Mouse (Mus musculus) MEL-GATA-1-ER (cell line): ENCODE measurements at regions not wholly inside any gene's neighbourhood (a gene's known extent, or its start where the extent isn't known, plus 50 kb on each side); places are given as distances from the start of the nearest gene placed in this dataset.

Experiments
- DNase-seq: peaks from one replicate; pipeline ENCODE4 v3.0.0-alpha.2; 2012; ENCODE audit warnings: low read depth; ENCODE audit errors: extremely low read depth

DNA sequence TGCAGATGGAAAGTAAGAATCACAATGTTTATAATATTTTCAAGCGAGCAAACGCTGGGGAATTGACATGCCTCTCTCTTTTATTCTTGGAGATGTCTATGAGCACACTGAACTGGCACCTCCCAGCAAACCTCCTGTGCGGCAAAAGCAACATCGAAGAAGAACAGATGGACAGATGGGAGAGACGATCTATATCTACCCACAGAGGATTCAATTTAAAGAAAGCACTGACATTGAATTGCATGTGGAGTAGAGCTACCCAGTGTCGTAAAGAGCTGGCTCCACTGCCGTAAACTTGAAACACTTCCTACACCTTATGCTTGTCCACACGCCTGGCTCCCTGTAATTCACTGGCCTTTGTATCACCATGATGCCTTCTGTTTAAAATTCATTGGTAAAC is 182.0 kb upstream of the Hnrnpa3 start:
- no peak for DNase-seq

DNA sequence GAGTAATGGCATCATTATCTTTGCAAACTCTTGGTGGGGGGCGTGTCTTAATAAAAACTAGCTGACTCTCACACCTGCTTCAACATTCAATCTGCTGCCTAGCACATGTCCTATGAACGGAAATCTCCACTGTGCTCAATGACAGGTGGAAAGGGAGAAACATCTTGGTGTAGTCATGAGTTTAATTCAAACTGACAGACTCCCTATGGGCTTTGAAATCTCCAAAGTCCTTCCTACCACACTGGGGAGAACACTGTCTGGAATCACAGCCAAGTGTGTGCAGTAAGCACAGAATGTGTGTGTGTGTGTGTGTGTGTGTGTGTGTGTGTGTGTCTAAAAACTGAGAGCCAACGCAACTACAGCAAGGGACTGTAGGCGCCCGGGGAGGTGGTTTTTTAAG is 179.5 kb upstream of the Hnrnpa3 start:
- DNase-seq: no peak

DNA sequence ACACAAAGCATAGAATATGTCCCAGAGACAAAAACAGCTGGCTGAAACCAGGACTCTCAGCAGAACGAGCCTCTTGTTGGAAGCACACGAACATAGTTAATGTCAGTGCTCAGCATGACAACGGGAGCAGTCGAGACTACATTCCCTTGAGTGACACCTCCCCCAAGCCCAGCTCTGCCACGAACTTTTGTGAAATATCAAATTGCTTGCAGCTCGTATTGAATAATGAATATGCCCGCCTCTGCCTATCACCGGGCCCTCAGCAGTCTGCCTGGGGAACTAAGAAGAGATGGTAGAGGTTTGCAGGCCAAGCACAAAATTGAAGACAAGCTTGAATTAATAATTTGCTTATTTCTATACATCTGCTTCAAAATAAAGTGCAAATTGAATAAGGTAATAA is 177.2 kb upstream of the Hnrnpa3 start:
- DNase-seq: no peak

DNA sequence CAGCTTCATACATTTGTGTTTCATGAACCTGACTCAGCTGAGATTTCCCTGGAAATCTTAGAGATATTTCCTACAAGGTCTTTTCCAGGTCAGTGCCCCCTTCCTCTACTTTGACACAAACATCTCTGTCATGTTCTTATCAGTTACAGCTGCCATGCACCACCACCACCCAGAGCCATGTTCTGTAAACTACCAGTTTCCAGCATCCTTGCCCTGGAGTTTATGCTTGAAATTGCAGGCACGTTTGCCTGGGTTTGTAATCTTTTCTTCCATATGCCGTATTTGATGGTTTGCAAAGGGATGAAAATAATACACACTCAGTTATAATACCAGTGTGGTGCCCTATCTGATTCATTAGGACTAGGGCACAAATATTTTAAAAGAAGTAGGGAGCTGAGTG is 176.6 kb upstream of the Hnrnpa3 start:
- DNase-seq: no peak

DNA sequence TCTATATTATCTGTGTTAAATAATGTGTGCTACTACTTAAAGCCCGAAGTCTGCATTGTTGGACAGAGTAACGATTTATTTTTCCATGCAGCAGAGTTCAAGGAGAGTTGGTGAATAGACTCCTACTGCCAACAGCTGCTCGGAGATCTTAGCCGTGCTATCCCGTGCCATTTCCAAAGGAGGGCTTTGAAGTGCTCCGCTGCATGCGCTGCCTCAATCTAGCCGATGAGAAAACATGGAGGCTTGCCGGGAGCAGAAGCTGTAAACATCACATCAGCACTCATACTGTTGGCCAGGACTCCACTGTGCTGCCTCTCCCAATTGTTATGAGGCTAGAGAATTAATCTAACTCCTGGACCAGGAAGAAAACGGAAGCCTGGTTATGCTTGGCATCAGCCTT is 174.1 kb upstream of the Hnrnpa3 start:
- DNase-seq: no peak

DNA sequence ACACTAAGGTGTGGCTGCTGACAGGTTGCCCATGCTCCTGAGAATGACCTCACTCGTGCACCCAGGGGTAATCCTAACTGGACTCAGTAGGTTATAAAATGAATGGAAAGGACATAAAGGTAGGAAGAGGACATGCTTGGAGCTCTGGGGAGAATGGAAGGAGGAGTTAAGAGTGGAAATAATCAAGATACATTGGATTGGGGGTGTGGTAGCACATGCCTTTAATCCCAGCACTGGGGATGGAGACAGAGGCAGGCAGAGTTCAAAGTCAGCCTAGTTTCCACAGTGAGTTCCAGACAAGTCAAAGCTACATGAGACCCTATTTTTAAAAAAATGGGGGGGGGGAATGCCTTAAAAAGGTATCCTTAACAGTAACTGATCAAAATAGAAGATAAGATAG is 167.9 kb upstream of the Hnrnpa3 start:
- no peak for DNase-seq

DNA sequence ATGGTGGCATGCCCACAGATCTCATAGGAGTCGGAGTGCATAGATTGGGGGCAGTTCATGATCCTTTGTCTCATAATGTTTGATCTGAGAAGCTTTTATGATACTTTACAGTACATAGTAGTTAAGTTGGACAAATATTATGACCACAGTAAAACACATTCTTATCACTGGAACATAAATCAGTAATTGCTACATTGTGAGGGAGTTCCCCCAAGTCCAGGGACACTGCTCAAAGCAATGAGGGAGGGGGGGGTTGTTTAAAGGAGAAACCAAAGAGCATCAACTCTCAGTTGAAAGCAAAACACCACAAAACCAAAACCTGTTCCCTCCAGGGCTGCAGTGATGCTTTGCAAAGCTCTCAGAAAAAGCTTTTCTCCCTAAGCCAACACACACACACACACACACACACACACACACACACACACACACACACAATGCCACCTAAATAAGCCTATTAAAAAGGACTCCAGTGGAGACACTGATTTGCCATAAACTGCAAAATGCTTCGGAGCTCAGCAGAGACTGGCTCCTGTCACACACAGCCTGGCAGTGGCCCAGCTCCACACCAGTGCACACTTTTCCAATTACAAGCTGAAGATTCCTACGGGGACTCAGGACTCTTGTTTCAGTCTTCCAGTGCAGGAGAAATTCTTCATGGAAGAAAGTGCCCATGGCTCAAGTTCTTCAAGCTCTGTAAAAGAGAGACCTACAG is 167.1 kb upstream of the Hnrnpa3 start:
- DNase-seq: no peak

DNA sequence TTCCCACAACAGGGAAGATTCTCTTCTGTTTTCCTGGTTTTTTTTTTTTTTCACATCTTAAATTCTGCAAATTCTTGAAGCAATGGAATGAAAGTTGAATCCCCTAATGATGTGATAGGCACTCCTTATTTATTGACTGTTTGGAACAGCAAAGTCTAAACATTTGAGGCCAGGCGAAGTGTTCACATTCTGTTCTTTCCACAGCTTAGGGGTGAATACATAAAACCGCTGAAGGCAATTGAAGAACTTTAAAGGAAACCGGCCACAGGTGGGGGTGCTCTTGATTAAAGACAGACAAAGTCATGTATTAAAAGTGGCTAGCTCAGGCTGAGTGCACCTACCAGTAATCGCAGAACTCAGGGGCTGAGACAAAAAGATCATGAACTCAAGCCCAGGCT is 166.6 kb upstream of the Hnrnpa3 start:
- DNase-seq: no peak

DNA sequence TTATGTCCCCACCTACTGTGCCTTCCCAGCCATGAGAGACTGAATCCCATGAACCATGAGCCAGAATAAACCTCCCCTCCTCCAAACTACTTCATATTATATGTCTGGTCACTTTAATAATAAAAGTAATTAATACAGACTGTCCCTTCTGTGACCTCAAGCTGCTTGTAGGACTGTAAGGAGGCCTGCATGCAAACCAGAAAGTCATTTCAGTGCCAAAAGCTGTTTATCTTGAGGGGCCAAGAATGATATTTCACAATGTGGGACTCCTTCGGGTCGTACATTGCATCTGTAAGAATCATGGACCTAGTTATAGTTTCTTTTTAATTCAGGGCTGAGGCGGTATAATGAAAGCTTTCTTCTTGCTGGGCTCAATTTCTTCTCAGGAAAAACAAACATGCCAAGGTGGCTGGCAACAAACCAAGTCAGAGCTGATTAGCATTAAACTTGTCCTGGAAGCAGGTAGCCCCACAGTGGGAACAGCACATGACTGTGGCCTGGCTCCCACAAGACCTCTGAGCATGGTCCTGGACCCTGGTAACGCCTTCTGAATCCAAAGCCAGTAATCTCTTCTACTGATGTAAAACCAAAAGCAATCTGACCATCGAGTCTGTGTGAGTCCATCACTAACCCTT is 162.3 kb upstream of the Hnrnpa3 start:
- DNase-seq: no peak

DNA sequence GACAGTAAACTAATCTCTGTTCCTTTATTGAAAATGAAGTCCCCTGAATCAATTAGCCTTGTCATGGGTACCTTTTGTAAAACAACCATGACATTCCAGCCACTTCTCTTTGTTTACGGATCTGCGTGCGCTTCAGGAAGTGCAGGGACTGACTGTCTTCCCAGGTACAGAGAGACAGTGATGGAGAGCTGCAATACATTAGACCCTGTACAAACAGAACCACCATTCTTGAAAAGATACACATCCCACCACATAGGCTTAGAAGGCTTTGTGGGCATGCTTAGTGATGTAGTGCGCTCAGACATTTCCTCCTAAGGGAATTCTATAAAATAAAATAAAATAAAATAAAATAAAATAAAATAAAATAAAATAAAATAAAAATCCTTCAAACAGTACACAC is 148.8 kb upstream of the Hnrnpa3 start:
- no peak for DNase-seq

DNA sequence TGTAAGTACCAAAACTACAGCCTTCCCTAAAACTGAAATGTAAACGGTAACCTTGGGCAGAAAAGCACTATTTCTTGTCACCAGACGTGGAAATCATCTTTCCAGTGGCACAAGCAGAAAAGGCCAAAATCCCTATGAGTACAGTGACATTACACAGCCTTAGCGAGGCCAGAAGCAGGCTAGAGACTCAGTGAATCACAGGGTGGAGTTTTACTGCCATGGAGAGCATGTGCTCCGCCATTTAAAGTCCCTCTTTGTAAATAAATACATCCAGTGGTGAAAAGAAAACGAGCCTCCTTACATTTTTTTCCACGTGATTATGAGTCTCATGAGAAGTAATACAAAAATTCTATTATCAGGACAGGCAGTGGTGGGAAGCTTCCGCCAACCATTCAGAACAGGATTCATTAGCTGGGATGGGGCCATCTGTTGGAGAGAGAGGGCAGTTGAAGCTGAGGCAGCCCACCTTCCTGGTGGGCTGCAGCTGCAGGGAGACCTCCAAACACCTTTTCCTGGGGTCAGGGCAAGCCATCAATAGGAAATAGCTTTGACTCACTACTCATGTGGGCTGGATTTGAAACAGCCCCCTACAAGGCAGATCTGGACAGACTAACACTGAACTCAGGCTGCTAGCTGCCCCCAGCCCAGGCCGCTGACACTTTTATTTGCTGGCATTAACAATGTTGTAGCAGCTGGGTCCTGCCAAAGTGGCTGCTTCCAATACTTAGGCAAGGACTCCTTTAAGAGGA is 146.5 kb upstream of the Hnrnpa3 start:
- DNase-seq: no peak

DNA sequence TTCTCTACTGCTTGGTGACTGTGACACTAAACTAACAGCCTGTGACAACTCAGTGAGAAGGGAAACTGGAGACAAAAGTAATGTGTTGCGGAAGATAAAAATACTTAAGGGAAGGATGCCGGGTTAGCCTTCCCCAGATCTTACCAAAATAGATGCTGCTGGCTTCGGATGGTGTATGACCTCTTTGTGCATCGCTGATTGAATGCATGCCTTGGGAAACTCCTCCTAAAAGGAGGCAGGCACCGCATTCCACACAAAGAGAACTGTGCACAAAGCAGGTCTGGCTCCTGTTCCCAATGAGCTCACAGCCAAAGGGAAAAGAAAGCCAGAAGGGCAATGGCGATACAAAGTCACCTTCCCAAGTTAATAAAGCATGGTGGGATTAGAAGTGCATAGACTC is 144.9 kb upstream of the Hnrnpa3 start:
- DNase-seq: no peak

DNA sequence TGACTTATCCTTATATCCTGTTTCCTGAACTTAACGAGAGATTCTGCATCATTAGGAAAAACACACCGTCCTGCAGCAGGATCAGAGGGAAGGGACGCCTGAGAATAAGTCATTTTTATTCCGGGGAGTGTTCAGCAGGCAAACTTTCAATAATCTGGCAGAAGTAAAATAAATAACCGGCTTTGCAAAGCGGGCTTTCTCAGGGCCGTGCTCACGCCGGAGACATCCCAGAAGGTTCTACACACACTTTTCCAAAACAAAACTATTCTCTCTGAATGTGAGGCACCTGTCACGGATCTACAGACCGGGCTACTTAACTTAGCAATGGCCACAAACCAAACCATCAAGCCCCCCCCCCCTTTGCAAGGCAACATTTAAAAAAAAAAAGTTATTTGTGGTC is 142.8 kb upstream of the Hnrnpa3 start:
- DNase-seq: no peak

DNA sequence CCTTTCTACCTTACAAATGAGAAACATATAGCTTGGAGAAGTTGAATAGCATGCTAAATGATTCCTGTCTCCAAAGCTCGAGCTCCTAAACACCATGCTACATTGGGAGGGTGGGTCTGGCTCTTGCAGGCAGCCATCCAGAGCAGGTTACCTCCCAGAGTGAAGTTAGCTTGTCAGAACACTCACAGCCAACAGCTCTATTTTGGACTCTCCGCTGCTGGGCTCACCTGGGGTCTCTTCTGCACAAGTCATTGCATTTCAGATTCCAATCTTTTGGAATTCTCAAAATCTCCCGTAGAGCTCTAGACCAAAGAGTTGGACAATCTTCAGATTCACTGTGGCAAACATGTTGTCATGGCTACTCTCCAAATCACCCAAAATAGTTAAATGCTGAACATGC is 142.0 kb upstream of the Hnrnpa3 start:
- no peak for DNase-seq

DNA sequence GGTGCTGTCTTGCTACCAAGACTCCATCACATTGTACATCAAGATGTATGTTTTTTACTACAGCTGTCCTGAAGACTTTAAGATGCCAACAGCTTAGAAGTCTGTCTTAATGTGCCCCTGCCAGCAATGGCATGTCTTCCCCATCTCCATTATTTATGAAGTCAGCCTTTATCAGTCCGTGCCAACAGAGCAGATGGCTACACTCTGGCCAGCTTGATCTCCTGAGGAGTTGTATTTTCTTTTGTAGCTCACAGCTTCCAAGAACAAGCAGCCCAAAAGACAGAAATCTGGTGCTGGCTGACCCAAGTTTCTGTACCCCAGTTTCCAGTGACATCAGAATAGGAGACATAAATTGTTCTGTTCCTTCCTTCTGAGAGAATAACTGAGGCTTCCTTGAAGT is 140.5 kb upstream of the Hnrnpa3 start:
- no peak for DNase-seq

DNA sequence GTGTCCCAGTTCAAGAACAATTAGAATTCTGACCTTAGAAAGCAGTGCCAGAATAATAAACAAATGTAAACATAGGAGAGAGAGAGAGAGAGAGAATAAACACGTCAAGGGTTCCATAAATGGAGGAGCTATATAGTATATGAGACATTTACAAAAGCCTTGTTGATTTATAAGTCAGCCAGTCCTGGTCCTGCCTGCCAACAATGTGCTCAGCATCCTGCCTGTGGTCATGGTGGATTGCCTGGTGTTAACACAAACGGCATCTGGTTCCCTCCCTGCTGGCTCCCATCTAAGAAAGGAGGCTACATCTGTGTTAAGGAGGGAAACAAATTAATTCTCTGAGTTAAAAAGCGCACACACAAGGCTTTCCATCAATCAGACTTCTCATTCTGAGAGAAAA is 133.5 kb upstream of the Hnrnpa3 start:
- no peak for DNase-seq

DNA sequence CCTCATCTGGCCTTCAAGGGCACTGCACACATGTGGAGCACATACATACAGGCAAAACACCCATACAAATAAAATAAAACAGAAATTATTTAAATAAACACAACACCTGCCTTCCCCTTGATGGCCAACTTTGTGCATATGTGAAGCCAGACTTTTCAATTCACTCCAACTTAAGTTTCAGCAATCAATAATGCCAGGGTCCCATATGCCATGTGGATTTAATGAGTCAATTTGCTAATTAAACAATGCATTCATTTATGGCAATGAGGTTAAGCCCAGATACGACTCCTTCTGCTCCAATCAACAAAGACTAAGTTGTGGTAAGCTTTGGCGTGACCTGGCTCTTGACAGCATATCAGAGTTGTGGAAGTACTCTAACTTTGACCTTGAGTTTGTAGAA is 130.4 kb upstream of the Hnrnpa3 start:
- DNase-seq: no peak

DNA sequence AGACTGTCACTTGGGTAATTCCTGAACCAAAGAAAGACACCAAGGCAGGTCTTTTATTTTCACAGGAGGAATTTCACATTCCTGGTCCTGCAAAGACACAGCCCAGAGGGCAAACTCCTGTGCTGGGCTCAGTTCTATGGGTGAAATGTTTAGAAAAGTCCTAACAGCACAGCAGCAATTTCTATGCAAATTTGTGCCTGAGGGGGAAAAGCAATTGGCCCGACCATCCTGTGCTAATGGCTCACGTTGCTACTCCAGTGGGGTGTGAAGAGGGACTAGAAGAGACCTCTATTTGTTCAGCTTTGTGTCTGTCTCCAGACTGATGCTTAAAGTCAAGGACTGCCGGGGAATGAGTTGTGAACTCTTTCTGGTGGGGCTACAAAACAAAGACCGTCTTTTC is 120.9 kb upstream of the Hnrnpa3 start:
- DNase-seq: no peak

DNA sequence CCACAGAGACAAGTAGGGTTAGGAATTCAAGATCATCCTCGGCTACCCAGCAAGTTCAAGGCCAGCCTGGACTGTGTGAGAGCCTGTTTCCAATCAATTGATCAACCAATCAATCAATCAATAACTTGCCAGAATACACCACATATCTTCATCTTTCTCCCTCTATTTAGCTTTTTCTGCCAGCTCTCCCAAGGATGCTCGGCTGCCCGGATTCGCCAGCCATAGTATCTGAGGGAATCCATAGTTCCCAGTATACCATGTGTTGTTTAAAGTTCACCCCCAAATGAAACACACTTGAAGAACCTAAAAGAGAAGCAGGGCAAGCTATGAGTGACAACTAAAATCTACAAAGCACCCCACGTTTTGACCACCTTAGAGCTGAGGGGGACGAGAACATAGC is 119.3 kb upstream of the Hnrnpa3 start:
- no peak for DNase-seq

DNA sequence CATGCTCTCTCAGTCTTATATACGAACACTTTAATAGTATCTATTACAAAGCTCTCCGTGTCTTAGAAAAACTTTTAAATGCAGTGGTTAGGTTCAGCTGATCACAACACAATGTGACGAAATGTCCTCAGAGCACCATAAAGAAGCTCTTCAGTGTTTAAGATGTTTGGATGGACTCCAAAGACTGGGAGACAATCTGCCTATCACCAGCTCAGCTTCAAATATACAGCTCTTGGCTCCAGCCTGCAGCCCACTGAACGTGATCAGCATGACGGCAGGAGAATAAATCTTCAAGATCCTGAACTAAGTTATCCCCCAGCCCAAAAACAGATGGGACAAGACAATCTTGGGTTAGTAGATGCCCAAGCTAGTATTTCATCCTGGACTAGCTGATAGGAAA is 116.7 kb upstream of the Hnrnpa3 start:
- DNase-seq: no peak

DNA sequence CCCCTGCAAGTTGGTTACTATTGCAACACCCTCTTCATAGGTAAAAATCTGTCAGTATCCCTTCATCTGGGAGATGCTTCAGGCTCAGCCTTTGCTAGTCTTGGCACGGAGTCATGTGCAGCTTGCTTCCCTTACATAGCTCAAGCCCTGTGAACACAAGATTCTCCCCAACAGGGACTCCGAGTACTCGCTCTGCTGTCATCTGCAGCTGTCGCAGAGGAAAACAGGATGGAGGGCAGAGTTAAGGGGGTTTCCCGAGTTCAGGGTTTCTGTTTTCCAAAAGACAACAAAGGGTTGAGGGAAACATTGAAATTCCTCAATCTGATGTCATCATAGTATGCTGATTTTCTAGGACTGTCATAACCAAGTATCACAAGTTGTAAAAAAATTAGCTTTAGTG is 116.3 kb upstream of the Hnrnpa3 start:
- DNase-seq: no peak

DNA sequence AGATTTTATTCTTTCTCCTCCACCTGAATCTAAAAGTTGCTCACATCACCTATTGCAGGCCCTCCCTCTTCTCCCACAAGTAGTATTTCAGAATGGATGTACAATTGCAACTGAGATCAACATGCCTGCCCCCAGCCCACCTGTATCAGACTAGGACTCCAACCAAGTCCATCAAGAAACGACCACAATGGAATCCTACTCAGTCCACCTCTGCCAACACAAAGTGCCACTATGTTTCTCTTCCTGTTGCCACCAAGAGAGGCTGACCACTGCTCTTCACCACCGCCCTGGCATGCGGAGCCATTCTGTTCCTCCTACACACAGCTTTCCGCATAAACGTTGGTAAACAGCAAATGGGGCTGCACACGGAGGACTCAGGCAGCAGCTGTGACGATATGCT is 113.1 kb upstream of the Hnrnpa3 start:
- no peak for DNase-seq

DNA sequence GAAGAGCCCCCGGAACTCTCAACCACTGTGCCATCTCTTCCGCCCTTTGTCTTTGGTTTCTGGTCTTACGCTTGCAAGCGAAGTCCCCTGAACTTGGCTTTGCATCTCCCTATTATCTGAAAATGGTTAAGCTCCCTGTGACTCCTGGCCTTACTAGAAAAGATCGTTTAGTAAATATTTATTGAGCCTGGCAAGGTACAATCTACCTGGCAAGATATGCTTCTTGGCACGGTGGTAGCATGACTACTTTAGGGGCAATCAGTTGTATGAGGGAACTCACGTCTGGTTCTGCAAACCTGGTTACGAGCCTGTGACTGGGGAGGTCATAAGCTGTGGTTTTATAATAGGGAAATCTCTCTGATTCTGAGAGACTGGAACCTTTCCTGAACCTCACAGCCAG is 103.4 kb upstream of the Hnrnpa3 start:
- no peak for DNase-seq
